Mouse (Mus musculus) bone marrow, adult 2 months (tissue): ENCODE measurements around the gene H2-K1.

Source experiments
- CTCF ChIP-seq: fragments of 200-500 bp; IDR thresholded peaks from 2 replicates; pipeline ENCODE4 v1.5.1; 2011; ENCODE audit warnings: low read length, control low read depth; ENCODE audit not compliant: control insufficient read depth, insufficient read depth
- POLR2A ChIP-seq: fragments of 200-500 bp; IDR thresholded peaks from 2 replicates; pipeline ENCODE4 v1.6.1; 2011; ENCODE audit warnings: low read depth, mild to moderate bottlenecking, control low read depth, low read length, borderline replicate concordance; ENCODE audit not compliant: control insufficient read depth

- TF ChIP-seq CTCF (no peak), POLR2A (no peak)
These were observed 26.1 kb upstream of the H2-K1 start for GRCm38 (mm10) chr17:34026221-34026620.
